Mouse (Mus musculus) stomach, postnatal 0 days (tissue): ENCODE measurements around the gene Tmbim1.

Experiments
- CTCF ChIP-seq: IDR thresholded peaks from 2 replicates; pipeline ENCODE4 v1.5.1; 2016; ENCODE audit warnings: antibody characterized with exemption, low read depth, mild to moderate bottlenecking, moderate library complexity
- EP300 ChIP-seq: optimal IDR thresholded peaks from 2 replicates; pipeline ENCODE3; 2016; ENCODE audit warnings: antibody characterized with exemption

DNA sequence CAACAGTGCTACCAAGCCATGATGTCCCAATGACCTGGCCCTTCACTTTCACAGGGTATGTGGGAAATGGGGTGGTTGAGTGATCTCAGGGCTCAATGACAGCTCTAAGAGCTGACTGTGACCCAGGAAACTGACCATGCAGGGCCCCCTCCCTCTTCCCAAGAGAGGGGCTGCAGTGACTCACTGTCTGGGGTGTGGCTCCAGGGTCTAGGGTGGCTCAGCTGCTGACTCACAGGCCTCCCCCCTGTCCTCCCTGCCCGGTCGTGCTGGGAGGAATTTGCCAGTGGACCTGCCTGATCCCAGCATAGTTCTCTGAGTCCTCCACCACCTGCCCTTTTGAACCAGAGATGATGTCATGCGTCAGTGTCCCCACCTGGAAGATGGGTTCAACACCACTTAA, 8.2 kb downstream of the Tmbim1 start:
- TF ChIP-seq CTCF, result no peak
- no peak for TF ChIP-seq EP300
